Mouse (Mus musculus): Measurements from ENCODE around the gene Gcnt3.

Gene Gcnt3

DNA sequence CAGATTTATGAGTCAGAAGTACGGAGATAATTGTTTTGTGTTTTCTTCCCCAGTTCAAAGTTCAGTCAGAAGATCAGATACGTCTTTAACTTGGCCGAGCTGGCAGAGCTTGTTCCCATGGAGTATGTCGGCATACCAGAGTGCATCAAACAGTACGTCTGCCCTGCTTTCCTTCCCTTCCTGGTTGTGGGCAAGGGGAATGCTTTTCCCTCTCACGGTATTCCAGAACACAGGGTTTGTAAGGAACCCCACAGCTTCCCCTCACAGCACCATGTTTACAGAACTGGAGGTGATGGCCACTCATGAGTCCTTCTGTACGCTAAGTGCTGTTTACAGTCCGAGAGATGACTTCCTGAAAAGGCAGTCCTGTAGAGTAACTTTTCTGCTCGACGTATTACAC is 34.4 kb downstream of the Gcnt3 start:
- no peak for DNase-seq (ENCODE audit: low spot score)

DNA sequence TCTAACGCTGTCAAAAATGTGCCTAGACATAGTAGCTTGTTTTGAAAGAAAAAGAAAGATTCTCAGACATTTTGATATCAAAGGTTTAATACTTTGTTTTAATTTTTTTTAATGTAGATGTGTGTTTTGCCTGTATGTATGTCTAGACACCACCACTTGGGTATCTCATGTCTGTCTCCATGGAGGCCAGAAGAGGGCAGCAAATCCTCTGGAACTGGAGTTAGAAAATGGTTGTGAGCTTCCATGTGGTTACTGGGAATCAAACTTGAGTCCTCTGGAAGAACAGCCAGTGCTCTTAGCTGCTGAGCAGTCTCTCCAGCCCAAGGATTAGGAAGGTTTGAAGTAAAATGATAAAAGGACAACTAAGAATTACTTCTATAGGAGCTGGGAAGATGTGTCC is 38.6 kb downstream of the Gcnt3 start:
- DNase-seq (ENCODE audit: low spot score) = no peak

DNA sequence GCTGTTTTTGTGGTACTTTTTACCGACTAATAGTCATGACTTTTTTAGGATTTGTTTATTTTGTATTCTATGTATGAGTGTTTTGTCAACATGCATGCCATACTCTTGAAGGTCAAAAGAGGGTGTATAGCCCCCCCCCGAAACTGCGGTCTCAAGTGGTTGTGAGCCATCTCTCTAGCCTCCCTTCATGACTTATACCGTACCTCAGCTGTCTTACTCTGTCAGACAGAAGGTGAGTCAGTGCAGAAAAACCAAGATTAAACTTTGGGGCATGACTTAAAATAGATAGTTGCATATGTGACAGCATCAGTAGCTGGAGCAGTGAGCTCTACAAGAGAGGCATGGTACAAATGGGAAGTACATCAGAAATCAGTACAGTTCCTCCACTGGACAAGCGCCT is 43.3 kb downstream of the Gcnt3 start:
- no peak for DNase-seq (ENCODE audit: low spot score)

DNA sequence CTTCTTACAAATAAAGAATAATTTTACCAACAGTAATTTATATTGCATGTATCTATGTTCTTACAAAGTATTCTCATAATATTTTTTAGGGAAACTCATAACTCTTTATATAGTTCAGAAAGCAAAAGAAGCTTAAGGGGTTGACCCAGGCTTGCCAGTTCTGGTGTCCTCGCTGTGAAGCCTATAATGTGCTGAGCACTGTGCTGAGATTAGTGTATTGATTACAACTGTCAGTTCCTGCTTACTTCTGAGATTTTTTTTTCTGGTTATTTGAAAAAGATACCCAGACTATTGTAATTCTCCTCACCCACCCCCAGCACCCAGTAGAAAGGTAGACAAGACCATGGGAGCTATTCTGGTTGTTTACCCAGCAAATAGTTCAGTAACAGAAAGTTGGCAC is 44.4 kb downstream of the Gcnt3 start:
- no peak for DNase-seq (ENCODE audit: low spot score)

DNA sequence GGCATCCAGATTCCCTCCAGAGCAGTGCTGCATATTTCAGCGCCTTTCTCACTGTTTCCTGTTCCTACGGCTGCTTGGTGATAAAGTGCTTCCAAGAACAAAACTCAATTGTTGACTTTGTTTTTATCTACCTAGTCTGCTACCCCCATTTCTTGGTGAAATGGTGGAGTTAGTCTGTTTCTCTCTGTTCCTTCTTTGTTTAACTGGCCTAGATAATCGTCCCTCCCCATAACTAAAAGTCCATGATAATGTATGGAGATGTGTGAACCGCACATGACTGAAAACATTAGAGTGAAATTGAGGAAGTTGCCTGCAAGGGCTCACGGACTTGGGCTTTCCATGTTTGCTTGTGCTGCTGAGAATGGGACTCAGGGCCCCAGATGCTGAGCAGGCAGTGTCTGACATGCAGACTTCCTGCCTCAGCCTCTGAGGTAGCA is 45.0 kb downstream of the Gcnt3 start:
- no peak for DNase-seq (ENCODE audit: low spot score)

DNA sequence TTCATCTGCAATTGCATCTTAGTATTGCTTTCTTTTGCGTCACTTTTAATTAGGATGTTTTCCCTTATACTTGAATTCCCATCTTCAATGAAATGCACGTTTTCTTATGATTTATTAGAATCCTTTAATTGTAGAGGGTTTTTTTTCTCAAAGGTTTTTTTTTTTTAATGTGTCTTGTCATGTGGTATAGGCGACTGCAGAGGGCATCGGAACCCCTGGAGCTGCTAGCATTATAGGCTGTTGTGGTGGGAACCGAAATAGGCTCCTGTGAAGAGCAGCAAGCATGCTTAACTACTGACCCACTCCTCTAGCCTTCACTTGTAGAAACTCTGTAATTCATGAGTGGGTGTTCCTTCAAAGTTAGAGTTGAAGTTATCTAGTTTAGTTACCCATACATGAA is 47.5 kb downstream of the Gcnt3 start:
- no peak for DNase-seq (ENCODE audit: low spot score)

DNA sequence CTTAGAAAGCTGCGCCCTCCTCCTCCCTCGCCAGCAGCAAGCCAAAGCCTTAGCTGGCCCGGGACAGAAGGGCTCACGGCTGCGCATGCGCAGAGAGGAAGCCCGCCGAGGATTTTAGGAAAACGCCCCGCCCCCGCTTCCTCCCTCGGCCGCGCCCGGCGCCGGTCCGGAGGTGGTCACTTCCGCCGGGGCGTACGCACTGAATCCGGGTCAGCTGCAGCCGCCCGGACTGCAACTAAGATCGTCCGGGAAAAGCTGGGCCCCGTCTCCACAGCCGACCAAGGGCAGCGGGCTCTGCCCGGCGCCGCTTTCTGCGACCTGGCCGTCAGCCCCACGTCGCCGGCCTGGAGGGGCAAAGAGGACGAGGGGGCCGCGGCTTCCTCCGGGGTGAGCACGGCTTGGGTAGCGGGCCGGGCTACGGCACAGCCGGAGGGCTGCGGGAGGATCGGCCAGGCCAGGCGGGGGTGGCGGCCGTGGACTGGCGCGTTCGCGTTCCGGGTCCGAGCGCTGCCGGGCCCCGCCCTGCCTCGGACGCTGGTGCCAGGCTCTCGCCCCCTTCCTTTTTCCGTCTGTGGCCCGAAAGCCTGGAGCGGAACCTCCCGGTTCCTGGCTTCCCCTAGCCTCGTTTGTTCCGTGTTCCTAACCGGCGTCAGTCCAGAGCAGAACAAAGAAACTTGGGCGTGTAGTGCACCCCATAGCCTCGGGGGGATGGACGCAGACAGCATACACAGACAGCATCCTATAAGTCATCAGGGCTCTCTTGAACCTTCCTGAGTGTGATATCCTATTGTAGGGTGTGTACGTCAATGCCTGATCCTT is 48.4 kb downstream of the Gcnt3 start, which contains the start of gene Bnip2:
TSS of gene Bnip2 (plus strand) at position 164 of the 819 bp plus-strand sequence.
- peak; percentile 96 for DNase-seq (ENCODE audit: low spot score)

DNA sequence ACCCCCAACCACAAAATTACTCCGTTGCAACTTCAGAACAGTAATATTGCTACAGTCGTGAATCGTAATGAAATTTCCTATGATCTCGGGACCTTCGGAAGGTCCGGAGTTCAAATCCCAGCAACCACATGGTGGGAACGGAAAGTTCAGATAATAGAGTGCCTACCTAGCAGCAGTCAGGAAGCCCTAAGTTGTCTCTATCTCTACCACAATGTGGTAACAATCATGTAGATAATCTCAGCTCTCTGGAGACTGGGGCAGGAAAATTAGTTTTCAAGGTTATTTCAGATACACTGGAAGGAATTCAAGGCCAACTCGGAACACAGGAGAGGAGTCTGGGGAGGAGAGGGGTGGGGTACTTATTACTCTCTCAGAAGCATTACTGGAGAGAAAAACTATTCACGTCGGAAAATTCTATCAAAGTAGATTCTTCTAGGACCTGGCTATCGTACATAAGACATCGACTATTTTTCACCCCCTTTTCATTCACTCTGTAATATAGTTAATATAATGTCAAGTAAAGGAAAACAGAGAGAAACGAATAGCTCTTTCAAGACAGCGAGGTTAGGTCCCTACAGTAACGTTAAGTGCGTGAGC is 49.1 kb downstream of the Gcnt3 start:
- DNase-seq (ENCODE audit: low spot score) = no peak

DNA sequence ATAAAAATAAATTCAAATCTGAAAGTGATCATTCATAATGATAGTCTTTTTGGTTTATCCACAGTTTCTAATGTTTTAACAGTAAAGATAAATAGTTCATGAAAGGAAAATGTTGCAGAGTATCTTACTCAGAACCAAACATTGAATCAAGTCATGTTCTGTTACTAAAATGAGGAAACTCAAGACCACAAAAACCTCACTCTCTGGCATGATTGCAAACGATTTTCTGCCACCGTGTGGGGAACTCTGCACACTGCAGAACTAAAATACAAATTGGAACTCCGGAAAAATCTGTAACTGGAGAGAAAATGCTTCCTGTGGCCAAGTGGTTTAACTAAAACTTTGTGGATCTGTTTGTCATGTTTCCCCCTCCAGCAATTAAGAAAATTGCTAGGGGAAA is 50.3 kb downstream of the Gcnt3 start:
- DNase-seq (ENCODE audit: low spot score) = no peak

DNA sequence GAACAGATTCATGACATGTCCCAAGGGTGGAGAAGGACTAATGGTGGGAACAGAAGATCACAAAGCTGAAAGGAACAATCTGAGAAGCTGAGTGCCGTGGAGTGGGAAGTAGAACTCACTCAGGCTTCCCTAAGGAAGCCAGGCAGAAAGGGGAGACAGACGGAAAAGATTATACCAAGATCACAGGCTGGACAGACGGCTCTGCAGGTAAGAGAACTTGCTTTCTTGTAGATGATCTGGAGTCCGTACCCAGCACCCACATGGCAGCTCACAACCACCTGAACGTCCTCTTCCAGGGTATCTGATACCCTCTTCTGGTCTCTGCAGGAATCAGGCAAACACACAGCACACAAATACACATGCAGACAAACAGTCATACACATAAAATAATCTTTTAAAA is 51.3 kb downstream of the Gcnt3 start:
- DNase-seq (ENCODE audit: low spot score) = no peak

DNA sequence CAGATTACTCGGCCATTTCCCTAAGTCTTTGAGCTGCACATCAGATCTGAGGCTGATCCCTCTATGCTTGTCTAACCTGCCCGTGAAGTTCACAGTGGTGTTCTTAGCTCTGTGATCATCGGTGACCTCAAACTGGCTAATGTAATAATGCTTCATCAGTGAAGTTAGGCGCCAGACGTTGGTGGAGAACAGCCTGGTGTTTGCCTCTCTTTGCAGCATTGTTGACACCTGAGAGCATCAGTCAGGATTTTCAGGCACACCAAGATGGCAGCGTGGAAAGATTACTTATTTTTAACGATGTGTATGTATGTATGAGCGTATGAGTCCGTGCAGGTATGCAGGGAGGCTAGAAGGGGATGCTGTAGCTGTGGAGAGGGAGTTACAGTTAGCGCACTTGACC is 51.8 kb downstream of the Gcnt3 start:
- no peak for DNase-seq (ENCODE audit: low spot score)

DNA sequence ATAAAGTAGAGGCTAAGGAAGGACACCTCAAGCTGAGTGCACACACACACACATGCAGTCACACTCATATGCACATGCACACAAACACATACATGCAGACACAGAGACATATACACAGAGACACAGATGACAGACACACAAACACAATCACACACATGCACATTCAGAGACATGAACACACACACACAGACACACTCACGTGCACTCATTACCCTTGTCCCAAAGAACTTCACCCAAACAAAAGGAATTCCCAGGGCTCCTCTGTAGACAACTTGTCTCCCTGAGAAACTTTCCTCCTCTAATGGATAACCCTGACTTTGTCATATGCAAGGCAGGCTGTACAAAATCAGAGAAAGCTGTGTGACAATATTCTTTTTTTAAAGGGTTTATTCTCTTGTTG is 52.4 kb downstream of the Gcnt3 start:
- no peak for DNase-seq (ENCODE audit: low spot score)

Data from testis, postnatal 14 days (tissue).